Comparison of ENCODE assay signal across 7 mouse cellular contexts in the genomic region with DNA sequence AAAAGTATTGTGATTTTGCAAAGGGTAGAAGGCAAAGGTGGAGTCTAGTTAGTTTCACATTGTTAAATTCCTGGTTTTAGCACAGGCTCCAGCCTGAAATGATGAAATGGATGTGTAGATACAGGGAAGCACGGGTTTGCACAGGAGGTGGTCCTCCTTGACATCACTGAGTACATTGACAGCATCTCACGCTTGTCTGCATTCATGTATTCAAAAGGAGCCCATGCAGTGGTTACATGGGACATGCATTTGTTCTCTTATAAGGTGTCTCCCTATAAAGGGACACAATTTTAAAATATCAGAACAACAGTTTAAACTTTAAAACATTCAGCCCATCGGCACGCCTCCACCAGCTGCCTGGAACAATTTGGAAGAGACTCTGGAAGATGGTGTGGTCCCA.
A peak's percentile ranks its signal among the peaks of the same experiment; 100 is the strongest.
DNase-seq lines count a peak whose midpoint lies in the region; ATAC-seq lines count a peak whose summit lies in the region.
"Not testable (repeated sequence)": the region's sequence is repeated elsewhere in the genome, so short reads cannot be mapped to it uniquely, and the experiment has no call there.

No protein-coding gene starts in this region.

- not testable (repeated sequence) for H3K27ac ChIP-seq in forebrain, embryonic 16.5 days (ENCODE audit: low read length); hindbrain, embryonic 11.5 days (ENCODE audit: low read depth, low read length)
- H3K27ac ChIP-seq in hindbrain, embryonic 10.5 days, result peak overlapping the region; percentile 50; the same call in 1 of the 2 replicates
- H3K27ac ChIP-seq in midbrain, embryonic 10.5 days (replicated peaks), result 0 out of 2 replicates have a peak overlapping the region, but pooled peaks have one; percentile 9
- 0 out of 2 replicates have a peak overlapping the region, but pooled peaks have one; percentile 35 for H3K27ac ChIP-seq in midbrain, embryonic 12.5 days (replicated peaks)
- 0 out of 2 replicates have a peak overlapping the region, but pooled peaks have one; percentile 30 for H3K27ac ChIP-seq in midbrain, embryonic 13.5 days

- H3K4me2 ChIP-seq in forebrain, embryonic 16.5 days (ENCODE audit: low read length); hindbrain, embryonic 11.5 days (replicated peaks; ENCODE audit: low read depth, low read length); midbrain, embryonic 12.5 days (replicated peaks); midbrain, embryonic 13.5 days (replicated peaks): not testable (repeated sequence)

- not testable (repeated sequence) for H3K9me3 ChIP-seq in forebrain, embryonic 16.5 days (ENCODE audit: control insufficient read depth, low read length); hindbrain, embryonic 10.5 days; hindbrain, embryonic 11.5 days (ENCODE audit: control insufficient read depth, low read length); midbrain, embryonic 10.5 days (replicated peaks); midbrain, embryonic 12.5 days; midbrain, embryonic 13.5 days

- not testable (repeated sequence) for DNase-seq in hindbrain, embryonic 10.5 days (ENCODE audit: low spot score); midbrain, embryonic 10.5 days (ENCODE audit: low spot score)
- peak; percentile 8 for DNase-seq in hindbrain, embryonic 11.5 days (ENCODE audit: low spot score)
- peak; percentile 52 for DNase-seq in retina, embryonic 14.5 days (ENCODE audit: low spot score)

- H3K9ac ChIP-seq in forebrain, embryonic 16.5 days (replicated peaks; ENCODE audit: low read depth, low read length); hindbrain, embryonic 11.5 days (ENCODE audit: low read depth, low read length); midbrain, embryonic 12.5 days (replicated peaks); midbrain, embryonic 13.5 days (replicated peaks): not testable (repeated sequence)

- not testable (repeated sequence) for H3K36me3 ChIP-seq in forebrain, embryonic 16.5 days (ENCODE audit: control insufficient read depth, insufficient read depth); hindbrain, embryonic 10.5 days; hindbrain, embryonic 11.5 days (ENCODE audit: control insufficient read depth, insufficient read depth, low read length); midbrain, embryonic 10.5 days; midbrain, embryonic 12.5 days; midbrain, embryonic 13.5 days

- H3K27me3 ChIP-seq in forebrain, embryonic 16.5 days (replicated peaks; ENCODE audit: control insufficient read depth, insufficient read depth, low read length); hindbrain, embryonic 10.5 days (ENCODE audit: insufficient read depth, poor library complexity, severe bottlenecking); hindbrain, embryonic 11.5 days (ENCODE audit: control insufficient read depth, insufficient read depth, low read length); midbrain, embryonic 10.5 days (ENCODE audit: low read depth, poor library complexity, severe bottlenecking); midbrain, embryonic 12.5 days; midbrain, embryonic 13.5 days: not testable (repeated sequence)

- H3K4me3 ChIP-seq in forebrain, embryonic 16.5 days (replicated peaks; ENCODE audit: low read length); hindbrain, embryonic 10.5 days; hindbrain, embryonic 11.5 days (ENCODE audit: low read depth, low read length); midbrain, embryonic 10.5 days; midbrain, embryonic 12.5 days; midbrain, embryonic 13.5 days (replicated peaks): not testable (repeated sequence)

- WGBS in forebrain, embryonic 16.5 days, result 58% methylated on average over 4 of the region's 4 CpGs
- 60% methylated on average over 4 of the region's 4 CpGs for WGBS in hindbrain, embryonic 10.5 days
- 53% methylated on average over 4 of the region's 4 CpGs for WGBS in hindbrain, embryonic 11.5 days
- WGBS in midbrain, embryonic 10.5 days, result 53% methylated on average over 4 of the region's 4 CpGs
- WGBS in midbrain, embryonic 12.5 days, result 61% methylated on average over 4 of the region's 4 CpGs
- WGBS in midbrain, embryonic 13.5 days, result 45% methylated on average over 4 of the region's 4 CpGs

- 0 out of 2 replicates have a peak, but pooled peaks have one; percentile 15 for ATAC-seq in forebrain, embryonic 16.5 days
- ATAC-seq in hindbrain, embryonic 11.5 days (ENCODE audit: low FRiP score), result peak; percentile 33; the same call in 1 of the 2 replicates
- ATAC-seq in midbrain, embryonic 12.5 days (ENCODE audit: low FRiP score, low read depth), result peak; percentile 58
- peak; percentile 53; the same call in 1 of the 2 replicates for ATAC-seq in midbrain, embryonic 13.5 days

- not testable (repeated sequence) for H3K4me1 ChIP-seq in forebrain, embryonic 16.5 days (replicated peaks; ENCODE audit: control insufficient read depth, insufficient read depth, low read length); hindbrain, embryonic 11.5 days (replicated peaks; ENCODE audit: control insufficient read depth, insufficient read depth, low read length); midbrain, embryonic 12.5 days
- peaks cover 11% of the 10 kb centered on the region for H3K4me1 ChIP-seq in hindbrain, embryonic 10.5 days (replicated peaks)
- peaks cover 24% of the 10 kb centered on the region for H3K4me1 ChIP-seq in midbrain, embryonic 10.5 days
- peaks cover 21% of the 10 kb centered on the region for H3K4me1 ChIP-seq in midbrain, embryonic 13.5 days (replicated peaks)
